Mouse (Mus musculus): ENCODE measurements around the gene Timm17b. TPM values are rescaled to one million over a fixed set of nuclear protein-coding genes. Genes with fewer than 3 reads are reported as not detected.
"Not testable (repeated sequence)": the region's sequence is repeated elsewhere in the genome, so short reads cannot be mapped to it uniquely, and the experiment has no call there.

The Timm17b gene
- total and polyA plus RNA-seq, 2 experiments from 2014 or later, result 39.6 to 129 TPM

DNA sequence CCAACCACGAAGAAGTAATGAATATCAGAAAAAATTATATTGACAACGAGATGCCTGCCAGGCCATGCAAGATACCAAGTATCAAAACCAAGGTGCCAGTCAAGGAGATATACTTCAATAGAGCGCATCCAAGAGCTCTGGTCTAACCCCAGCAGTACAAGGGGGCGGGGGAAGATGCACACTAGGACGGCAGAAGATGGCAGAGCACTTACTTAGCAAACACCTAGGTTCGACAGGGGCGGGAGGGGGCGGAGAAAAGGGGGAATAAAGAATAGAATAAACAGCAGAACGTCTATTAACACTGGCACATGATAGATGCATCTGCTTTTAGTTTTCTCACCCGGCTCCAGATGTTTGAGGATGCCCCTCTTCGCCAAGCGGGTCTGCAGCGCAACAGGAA, 946 bp upstream of the Timm17b start:
- Histone ChIP-seq H3K4me3 (ENCODE audit: low read depth, low read length) (peak overlapping the region; percentile 51), H3K9me3 (ENCODE audit: low read length) (no peaks in the 10 kb centered on the region), H3K4me1 (ENCODE audit: insufficient read depth) (no peaks in the 10 kb centered on the region), H3K36me3 (ENCODE audit: insufficient read depth) (peaks cover 3% of the 10 kb centered on the region; the same call in 1 of the 2 replicates), H3K4me2 (ENCODE audit: low read depth) (peak overlapping the region; percentile 54), H3K27me3 (ENCODE audit: insufficient read depth, low read length) (no peaks in the 10 kb centered on the region), H3K9ac (peak overlapping the region; percentile 60), H3K27ac (ENCODE audit: low read depth, low read length) (no peak overlapping the region)
- DNase-seq (no peak), ATAC-seq (no peak)
- no peak for TF ChIP-seq CTCF (IDR thresholded peaks at IDR 0.05; ENCODE audit: low read depth)
- 42% methylated on average over 13 of the region's 13 CpGs for WGBS

DNA sequence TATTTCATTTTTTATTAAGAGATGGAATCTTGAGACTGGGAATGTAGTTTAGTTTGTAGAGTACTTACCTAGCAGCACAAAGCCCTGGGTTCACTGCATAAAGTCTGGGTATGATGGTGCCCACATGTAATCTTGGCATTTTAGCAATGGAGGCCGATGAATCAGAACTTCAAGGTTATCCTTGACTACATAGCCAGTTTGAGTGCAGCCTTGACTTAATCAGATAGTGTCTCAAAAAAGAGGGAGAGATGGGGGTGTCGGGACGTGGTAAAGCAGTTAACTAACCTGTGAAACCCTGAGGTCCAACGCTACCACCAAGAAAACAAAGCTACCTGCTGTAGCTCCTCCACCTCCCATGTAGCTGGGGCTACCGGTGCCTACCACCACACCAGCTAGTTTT, 5.3 kb downstream of the Timm17b start:
- DNase-seq, result no peak
- Histone ChIP-seq H3K9ac (no peak overlapping the region), H3K27me3 (ENCODE audit: insufficient read depth, low read length) (no peaks in the 10 kb centered on the region), H3K36me3 (ENCODE audit: insufficient read depth) (no peaks in the 10 kb centered on the region), H3K4me1 (ENCODE audit: insufficient read depth) (no peaks in the 10 kb centered on the region), H3K9me3 (ENCODE audit: low read length) (no peaks in the 10 kb centered on the region), H3K4me2 (ENCODE audit: low read depth) (no peak overlapping the region), H3K4me3 (ENCODE audit: low read depth, low read length) (no peak overlapping the region), H3K27ac (ENCODE audit: low read depth, low read length) (no peak overlapping the region)
- ATAC-seq, result no peak
- WGBS, result 96% methylated on average over 5 of the region's 5 CpGs
- TF ChIP-seq CTCF (IDR thresholded peaks at IDR 0.05; ENCODE audit: low read depth), result no peak

DNA sequence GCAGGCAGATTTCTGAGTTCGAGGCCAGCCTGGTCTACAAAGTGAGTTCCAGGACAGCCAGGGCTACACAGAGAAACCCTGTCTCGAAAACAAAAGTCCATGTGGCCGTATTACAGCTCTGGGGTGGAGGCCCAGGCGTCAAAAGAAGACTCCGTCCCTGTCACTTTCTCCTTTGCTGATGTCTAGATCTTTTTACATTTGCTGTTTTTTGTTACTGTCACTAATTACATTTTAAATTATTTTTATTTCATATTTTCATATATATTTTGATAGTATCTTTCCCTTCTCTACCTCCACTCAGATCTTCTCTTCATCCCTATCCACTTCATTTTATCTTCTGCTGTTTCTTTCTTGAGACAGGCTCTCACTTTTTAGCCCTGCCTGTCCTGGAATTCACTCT, 8.6 kb downstream of the Timm17b start, which contains the start of gene Gm10491:
Gene Gm10491 (minus strand): TSS at position 101 of the 400 bp plus-strand sequence.
- H3K36me3 ChIP-seq (ENCODE audit: insufficient read depth), result no peaks in the 10 kb centered on the region
- no peaks in the 10 kb centered on the region for H3K27me3 ChIP-seq (ENCODE audit: insufficient read depth, low read length)
- H3K27ac ChIP-seq (ENCODE audit: low read depth, low read length), result no peak within 1 kb of the TSS
- no peak within 1 kb of the TSS for H3K9ac ChIP-seq
- TF ChIP-seq CTCF (IDR thresholded peaks at IDR 0.05; ENCODE audit: low read depth), result no peak
- WGBS, result 89% methylated on average over 5 of the region's 5 CpGs
- H3K4me3 ChIP-seq (ENCODE audit: low read depth, low read length), result no peak within 1 kb of the TSS
- ATAC-seq (no peak), DNase-seq (no peak)
- H3K4me1 ChIP-seq (ENCODE audit: insufficient read depth), result no peaks in the 10 kb centered on the region
- no peak within 1 kb of the TSS for H3K4me2 ChIP-seq (ENCODE audit: low read depth)
- H3K9me3 ChIP-seq (ENCODE audit: low read length), result no peaks in the 10 kb centered on the region

DNA sequence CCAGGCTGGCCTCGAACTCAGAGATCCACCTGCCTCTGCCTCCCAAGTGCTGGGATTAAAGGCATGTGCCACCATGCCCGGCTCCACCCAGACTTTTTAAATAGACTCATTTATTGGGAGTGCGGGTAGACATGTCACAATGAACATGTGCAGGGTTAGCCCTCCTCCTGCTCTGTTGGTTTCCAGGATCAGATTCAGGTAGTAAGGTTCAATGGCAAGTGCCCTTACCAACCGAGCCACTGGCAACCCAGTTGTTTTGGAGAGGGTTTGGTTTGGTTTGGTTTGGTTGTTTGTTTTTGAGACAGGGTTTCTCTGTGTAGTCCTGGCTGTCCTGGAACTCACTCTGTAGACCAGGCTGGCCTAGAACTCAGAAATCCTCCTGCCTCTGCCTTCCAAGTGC, 10.1 kb downstream of the Timm17b start, which contains the start of gene Gm10490:
Gene Gm10490 (plus strand): TSS at position 301 of the 400 bp plus-strand sequence.
- H3K36me3 ChIP-seq (ENCODE audit: insufficient read depth); H3K9me3 ChIP-seq (ENCODE audit: low read length); ATAC-seq; H3K4me2 ChIP-seq (ENCODE audit: low read depth); H3K27ac ChIP-seq (ENCODE audit: low read depth, low read length); H3K9ac ChIP-seq; H3K4me1 ChIP-seq (ENCODE audit: insufficient read depth); DNase-seq; H3K4me3 ChIP-seq (ENCODE audit: low read depth, low read length); H3K27me3 ChIP-seq (ENCODE audit: insufficient read depth, low read length): not testable (repeated sequence)
- 75% methylated on average over 4 of the region's 4 CpGs for WGBS

DNA sequence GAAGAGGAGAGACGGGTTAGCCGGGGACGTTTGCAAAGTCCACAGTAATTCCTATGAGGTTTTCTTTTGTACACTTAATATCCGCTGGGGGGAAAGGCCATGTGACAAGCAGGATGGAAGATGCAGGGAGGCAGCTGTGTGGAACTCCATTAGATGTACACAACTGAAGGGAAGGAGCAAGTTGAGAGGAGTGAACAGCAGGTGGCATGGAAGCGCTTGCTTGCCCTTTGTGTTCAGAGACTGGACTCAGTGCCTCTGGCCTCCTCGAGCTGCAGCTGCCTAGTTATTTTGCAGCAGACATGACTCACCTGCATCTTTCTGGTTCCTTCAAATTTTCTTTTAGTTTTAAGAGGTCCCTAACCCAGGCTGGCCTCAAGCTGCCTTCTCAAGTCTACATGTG, 11.3 kb downstream of the Timm17b start:
- DNase-seq, result no peak
- Histone ChIP-seq H3K36me3 (ENCODE audit: insufficient read depth) (no peaks in the 10 kb centered on the region), H3K27ac (ENCODE audit: low read depth, low read length) (no peak overlapping the region), H3K4me2 (ENCODE audit: low read depth) (no peak overlapping the region), H3K9me3 (ENCODE audit: low read length) (no peaks in the 10 kb centered on the region), H3K9ac (no peak overlapping the region), H3K4me1 (ENCODE audit: insufficient read depth) (no peaks in the 10 kb centered on the region), H3K27me3 (ENCODE audit: insufficient read depth, low read length) (no peaks in the 10 kb centered on the region), H3K4me3 (ENCODE audit: low read depth, low read length) (no peak overlapping the region)
- 56% methylated on average over 6 of the region's 6 CpGs for WGBS
- TF ChIP-seq CTCF (IDR thresholded peaks at IDR 0.05; ENCODE audit: low read depth), result no peak
- ATAC-seq, result 0 out of 2 replicates have a peak, but pooled peaks have one; percentile 23

DNA sequence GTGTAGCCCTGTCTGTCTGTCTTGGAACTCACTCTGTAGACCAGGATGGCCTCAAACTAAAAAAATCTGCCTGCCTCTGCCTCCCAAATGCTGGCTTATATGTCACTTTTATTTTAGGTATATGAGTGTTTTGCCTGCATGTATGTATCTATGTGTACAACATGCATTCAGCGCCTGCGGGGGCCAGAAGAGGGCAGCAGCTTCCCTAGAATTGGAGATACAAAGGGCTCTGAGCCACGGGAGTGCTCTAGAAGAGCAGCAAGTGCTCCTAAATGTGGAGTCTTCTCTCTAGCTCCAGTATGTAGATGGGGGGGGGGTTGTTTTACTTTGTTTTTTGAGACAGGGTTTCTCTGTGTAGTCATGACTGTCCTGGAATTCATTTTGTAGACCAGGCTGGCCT, 16.5 kb downstream of the Timm17b start:
- not testable (repeated sequence) for H3K9me3 ChIP-seq (ENCODE audit: low read length); H3K4me3 ChIP-seq (ENCODE audit: low read depth, low read length); H3K27ac ChIP-seq (ENCODE audit: low read depth, low read length); H3K4me2 ChIP-seq (ENCODE audit: low read depth); DNase-seq; H3K27me3 ChIP-seq (ENCODE audit: insufficient read depth, low read length); H3K9ac ChIP-seq; H3K4me1 ChIP-seq (ENCODE audit: insufficient read depth); ATAC-seq; H3K36me3 ChIP-seq (ENCODE audit: insufficient read depth)
- WGBS, result 38% methylated on average over 3 of the region's 3 CpGs
- peak; percentile 11 for TF ChIP-seq CTCF (IDR thresholded peaks at IDR 0.05; ENCODE audit: low read depth)

DNA sequence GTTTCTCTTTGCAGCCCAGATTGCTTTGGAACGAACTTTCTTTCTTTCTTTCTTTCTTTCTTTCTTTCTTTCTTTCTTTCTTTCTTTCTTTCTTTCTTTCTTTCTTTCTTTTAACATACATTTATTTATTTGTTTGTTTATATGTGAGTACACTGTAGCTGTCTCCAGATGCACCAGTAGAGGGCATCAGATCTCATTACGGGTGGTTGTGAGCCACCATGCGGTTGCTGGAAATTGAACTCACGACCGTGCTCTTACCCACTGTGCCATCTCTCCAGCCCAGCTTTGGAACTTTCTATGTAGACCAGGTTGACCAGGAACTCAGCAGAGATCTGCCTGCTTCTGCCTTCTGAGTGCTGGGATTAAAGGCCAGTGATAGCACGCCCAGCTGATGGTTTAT, 18.8 kb downstream of the Timm17b start:
- H3K4me2 ChIP-seq (ENCODE audit: low read depth); H3K9me3 ChIP-seq (ENCODE audit: low read length); H3K27ac ChIP-seq (ENCODE audit: low read depth, low read length); H3K4me1 ChIP-seq (ENCODE audit: insufficient read depth); DNase-seq; H3K27me3 ChIP-seq (ENCODE audit: insufficient read depth, low read length); H3K36me3 ChIP-seq (ENCODE audit: insufficient read depth); H3K4me3 ChIP-seq (ENCODE audit: low read depth, low read length); H3K9ac ChIP-seq; ATAC-seq: not testable (repeated sequence)
- WGBS, result 78% methylated on average over 6 of the region's 6 CpGs
